Mouse (Mus musculus) CH12.LX (cell line): ENCODE results near the gene Stk32b.

ENCODE experiments used
- CTCF ChIP-seq, 2 experiments: IDR thresholded peaks in 1 of 2; conservative IDR thresholded peaks in 1 of 2; 2 replicates each; pipeline ENCODE4 v1.5.1; 2011 to 2012; ENCODE audit warnings: low read depth in 2 of 2, low read length in 2 of 2, improper control_type of control experiment in 1 of 2, inconsistent platforms in 1 of 2, mild to moderate bottlenecking in 1 of 2, moderate library complexity in 1 of 2
- ELF1 ChIP-seq: IDR thresholded peaks from 2 replicates; pipeline ENCODE4 v1.6.1; 2014; ENCODE audit warnings: low read depth, mild to moderate bottlenecking, inconsistent platforms, low read length, improper control_type of control experiment
- IRF4 ChIP-seq: IDR thresholded peaks from 2 replicates; pipeline ENCODE4 v1.6.1; 2014; ENCODE audit warnings: low read depth, mild to moderate bottlenecking, inconsistent platforms, low read length, improper control_type of control experiment
- KAT2A ChIP-seq: IDR thresholded peaks from 2 replicates; pipeline ENCODE4 v1.6.1; 2012; ENCODE audit warnings: low read length, improper control_type of control experiment, inconsistent platforms; ENCODE audit not compliant: insufficient replicate concordance
- MAFK ChIP-seq: IDR thresholded peaks from 2 replicates; pipeline ENCODE4 v1.6.1; 2011; ENCODE audit warnings: low read length, improper control_type of control experiment; ENCODE audit not compliant: insufficient replicate concordance
- MAZ ChIP-seq: IDR thresholded peaks from 2 replicates; pipeline ENCODE4 v1.6.1; 2012; ENCODE audit warnings: low read depth, mild to moderate bottlenecking, inconsistent platforms, low read length, improper control_type of control experiment, moderate library complexity
- TBP ChIP-seq: conservative IDR thresholded peaks from 2 replicates; pipeline ENCODE4 v1.6.1; 2011; ENCODE audit warnings: low read depth, low read length, improper control_type of control experiment
- UBTF ChIP-seq: IDR thresholded peaks from 2 replicates; pipeline ENCODE4 v1.6.1; 2012; ENCODE audit warnings: low read depth, mild to moderate bottlenecking, inconsistent platforms, low read length, improper control_type of control experiment, moderate library complexity
- USF1 ChIP-seq: IDR thresholded peaks from 2 replicates; pipeline ENCODE4 v1.6.1; 2014; ENCODE audit warnings: low read depth, mild to moderate bottlenecking, inconsistent platforms, low read length, improper control_type of control experiment
- ZNF384 ChIP-seq: IDR thresholded peaks from 2 replicates; pipeline ENCODE4 v1.6.1; 2012; ENCODE audit warnings: low read depth, low read length, improper control_type of control experiment, inconsistent platforms

DNA sequence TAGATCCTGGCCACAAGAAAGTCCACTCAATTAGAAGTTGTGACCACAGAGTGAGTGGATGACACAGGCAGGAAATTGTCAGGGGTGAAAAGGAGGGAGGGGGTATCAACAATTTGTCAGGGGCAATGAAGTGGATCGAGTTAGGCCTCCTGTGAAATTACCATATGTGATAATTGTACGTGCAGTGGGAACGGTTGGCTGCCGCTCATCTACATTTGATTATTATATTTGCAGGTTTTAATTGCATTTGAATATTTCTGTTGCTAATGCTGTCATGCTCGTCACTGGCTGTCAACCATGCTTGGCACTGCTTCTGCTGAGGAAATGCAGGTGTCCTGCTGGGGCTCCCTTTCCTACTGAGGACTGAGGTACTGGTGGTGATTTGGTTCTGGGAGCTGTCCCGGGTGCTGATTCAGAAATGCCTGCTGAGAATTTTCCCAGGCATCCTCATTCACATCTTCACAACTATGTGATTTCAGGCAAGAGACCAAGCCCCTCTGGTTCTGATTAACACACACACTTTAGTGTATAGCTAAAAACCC, 159.6 kb downstream of the Stk32b start:
- TF ChIP-seq ZNF384: no peak
- TF ChIP-seq KAT2A: no peak
- TF ChIP-seq TBP: no peak
- TF ChIP-seq CTCF (conservative IDR thresholded peaks at IDR 0.05 in 1 of 2, IDR thresholded peaks at IDR 0.05 in 1 of 2; ENCODE audit: low read depth in 2 of 2, low read length in 2 of 2): no peak
- no peak for TF ChIP-seq MAZ
- no peak for TF ChIP-seq MAFK
- TF ChIP-seq IRF4: no peak
- no peak for TF ChIP-seq UBTF
- TF ChIP-seq ELF1: no peak
- TF ChIP-seq USF1: no peak
